Mouse (Mus musculus) adrenal gland, adult 8-10 months (tissue): ENCODE results near the gene Sirt7. TPM values are rescaled to one million over a fixed set of nuclear protein-coding genes. Genes with fewer than 3 reads are reported as not detected.

ENCODE experiments used
- DNase-seq: peaks from one replicate; pipeline ENCODE4 v3.0.0; 2022
- total RNA-seq, 4 experiments: library from RNA; stranded (reverse); gene quantifications; 2 replicates each; pipeline ENCODE4 v1.2.4; 2022

Gene Sirt7
- 10 to 100 TPM; 61.1 to 97.1 (median 75.7) TPM for total RNA-seq

DNA sequence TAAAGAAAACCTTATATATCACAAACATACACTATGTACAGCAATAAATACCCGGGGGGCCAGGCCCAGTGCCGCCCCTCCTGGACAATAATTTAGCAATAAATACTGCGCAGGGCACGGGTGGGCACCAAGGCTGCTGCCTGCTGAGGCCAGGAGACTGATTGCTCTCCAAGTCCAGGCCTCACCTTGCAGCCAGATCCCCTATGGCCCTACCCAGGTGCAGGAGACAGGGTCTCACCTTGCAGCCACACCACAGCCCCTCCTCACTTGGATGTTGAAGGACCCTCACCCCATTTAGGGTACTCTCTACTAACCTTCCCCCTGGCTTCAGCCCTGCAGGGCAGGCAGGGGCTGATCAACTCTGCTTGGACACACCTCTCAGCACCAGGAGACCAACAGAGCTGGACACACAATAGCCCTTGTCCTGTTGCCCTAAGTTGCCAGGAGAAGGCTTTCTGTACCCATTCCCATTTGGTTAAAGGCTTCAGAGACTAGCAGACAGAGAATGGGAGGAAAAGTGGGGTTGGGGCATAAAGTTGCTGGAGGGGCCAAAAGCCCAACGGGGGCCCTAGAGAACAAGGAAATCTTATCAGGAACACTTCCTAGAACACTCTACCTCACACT is at the start of gene Sirt7:
Gene Sirt7 (minus strand): TSS at position 89 of the 624 bp plus-strand sequence.
- no peak for DNase-seq

DNA sequence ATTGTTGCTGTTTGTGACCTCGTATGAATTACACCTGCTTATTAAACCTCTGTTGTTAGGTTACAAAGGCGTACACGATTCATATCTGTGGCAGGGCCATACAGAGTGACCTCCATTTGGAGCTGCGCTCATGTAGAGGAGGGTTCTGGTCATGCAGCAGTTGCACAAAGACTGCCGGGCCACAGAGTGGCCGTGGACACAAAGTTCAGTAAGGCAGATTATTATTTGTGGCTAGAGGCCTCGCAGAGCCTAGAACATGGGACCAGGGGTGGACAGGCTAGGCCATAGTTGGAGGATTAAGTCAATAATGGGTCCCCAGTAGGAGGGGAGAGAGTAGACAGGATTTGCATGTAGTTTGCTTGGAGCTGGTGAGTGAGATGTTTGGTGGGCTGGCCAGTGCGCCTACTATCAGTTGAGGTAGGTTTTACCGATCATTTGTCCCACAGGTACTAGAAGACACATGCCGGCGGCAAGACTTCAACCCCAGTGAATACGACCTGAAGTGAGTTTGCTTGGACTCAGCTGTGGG is 48.6 kb upstream of the Sirt7 start:
- no peak for DNase-seq

DNA sequence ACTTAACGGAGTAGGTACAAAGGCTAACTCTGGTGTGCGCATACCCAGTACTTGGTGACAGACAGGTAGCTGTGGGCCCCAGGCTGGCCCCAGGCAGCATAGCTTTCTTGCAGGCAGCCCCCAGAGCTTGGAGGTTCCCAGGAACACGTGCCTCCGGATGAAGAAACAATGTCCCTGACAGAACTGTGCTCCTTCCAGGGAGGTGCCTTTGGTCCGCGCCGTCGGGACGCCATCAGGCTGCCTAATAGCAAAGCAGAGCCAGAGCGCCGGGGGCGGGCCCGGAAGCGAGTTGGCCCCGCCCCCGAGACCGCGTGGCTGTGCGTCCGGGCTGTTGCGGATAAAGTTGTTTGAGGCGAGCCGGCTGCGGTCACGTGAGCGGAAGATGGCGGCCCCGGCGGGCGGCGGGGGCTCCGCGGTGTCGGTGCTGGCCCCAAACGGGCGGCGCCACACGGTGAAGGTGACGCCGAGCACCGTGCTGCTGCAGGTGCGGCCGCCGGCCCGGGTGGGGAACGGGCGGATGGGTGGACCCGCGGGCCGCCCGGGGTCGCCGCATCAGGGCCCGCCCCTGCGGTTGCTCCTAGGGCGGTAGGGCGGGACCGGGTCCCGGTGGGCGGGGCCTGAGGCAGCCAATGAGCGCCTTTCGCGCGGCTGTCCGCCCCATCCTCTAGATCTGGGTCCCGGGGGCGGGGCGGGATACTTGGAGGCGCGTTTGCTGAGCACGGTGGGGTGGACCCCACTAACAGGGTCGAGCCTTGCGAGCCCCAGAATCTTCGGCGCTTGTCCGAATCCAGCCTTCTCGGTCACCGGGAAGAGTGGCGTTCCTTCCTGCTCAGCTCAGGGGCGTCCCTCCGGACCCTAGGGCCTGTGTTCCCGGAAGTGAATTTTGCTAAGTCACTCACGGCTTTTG is 47.9 kb upstream of the Sirt7 start, which contains the start of gene Aspscr1:
Gene Aspscr1 (plus strand): TSS at position 287 of the 907 bp plus-strand sequence.
- peak; percentile 91 for DNase-seq

DNA sequence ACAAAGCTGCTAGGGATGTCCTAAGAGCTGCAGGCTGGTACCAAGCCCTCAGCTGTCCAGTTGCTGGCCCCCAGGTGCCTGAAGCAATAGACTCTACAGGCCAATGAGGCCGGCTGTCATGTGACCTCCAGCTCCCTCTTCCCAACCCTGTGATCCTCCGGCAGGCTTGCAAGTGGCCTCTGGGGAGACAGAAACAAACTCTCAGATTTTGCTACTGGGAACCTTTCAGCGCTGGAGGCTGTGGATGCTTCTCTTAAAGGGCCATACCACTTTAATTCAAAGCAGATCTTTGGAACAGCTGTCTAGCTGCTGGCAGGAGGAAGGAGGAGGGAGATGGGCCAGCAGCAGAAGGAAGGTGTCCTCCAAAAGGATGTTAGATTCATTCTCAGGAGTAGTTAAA is 41.6 kb upstream of the Sirt7 start:
- no peak for DNase-seq

DNA sequence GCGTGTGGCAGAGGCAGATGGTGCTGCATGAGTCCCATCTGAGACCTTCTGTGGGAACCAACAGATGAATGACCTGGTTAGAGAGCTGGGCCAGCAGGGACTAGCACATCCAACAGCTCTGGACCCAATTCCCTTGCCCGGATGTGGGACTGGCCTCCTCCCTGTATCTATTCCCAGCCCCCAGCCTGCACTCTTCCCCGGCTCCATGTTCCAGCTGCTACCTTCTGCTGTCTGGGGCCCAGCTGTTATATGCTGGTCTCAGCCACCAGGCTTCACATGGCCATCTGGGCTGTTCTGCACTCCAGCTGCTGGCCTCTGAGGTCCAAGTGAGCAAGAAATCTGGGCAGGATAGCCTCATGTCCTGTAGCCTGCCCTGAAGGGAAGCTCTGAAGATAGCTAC is 40.4 kb upstream of the Sirt7 start:
- DNase-seq = no peak

DNA sequence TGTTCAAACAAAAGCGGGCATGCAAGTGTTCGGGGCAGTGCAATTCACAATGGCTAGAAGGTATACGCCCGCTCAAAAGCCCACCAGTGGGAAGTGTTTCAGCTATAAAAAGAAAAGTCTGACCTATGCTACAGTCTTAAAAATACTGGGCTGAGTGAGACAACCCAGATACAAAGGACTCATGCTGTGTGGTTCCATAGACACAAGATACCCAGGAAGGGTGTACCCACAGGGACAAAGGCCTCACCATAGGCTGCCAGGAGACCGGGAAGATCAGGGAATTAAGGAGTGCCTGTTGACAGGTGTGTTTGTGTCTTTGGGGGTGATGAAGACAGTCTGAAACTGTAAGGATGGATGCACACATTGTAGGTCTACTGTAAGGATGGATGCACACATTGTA is 38.7 kb upstream of the Sirt7 start:
- no peak for DNase-seq

DNA sequence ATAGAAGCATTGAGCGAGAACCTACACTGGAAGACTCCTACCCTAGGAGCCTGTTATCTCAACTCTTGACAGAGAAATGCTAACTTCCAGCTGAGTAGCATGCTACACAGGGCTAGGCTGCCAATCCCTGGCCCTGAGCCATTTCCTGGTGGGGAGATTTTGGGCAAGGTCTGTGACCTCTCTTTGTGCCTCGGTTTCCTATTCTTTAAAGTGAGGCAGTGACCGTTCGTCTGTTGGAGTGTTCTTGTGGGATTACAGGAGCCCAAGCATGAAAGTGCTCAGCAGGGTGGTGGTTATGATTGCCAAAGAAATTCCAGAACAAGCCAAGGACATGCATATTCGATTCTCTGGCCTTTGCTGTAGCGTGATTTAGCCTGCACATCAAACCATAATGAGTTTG is 37.7 kb upstream of the Sirt7 start:
- DNase-seq = no peak

DNA sequence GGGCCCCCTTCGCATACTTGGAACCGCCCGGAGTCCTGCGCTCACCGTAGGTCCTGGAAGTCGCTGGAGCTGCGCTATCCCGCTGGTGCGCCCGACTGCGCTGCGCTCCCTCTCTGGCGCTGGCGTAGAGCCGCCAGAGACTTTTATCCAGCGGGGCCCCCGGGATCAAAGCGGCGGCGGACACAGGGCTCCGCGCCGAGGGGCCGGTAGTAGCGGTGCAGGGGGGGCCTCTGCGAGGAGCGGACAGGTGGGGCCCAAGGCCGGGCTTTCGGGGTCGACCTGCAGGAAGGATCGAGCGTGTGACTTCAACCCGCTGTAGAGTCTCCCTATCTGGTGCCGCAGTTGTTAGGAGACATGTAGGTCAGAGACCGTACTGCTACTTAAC is 36.0 kb upstream of the Sirt7 start, which contains the start of gene Notum:
Gene Notum (minus strand): TSS at position 100 of the 385 bp plus-strand sequence.
- DNase-seq = no peak

DNA sequence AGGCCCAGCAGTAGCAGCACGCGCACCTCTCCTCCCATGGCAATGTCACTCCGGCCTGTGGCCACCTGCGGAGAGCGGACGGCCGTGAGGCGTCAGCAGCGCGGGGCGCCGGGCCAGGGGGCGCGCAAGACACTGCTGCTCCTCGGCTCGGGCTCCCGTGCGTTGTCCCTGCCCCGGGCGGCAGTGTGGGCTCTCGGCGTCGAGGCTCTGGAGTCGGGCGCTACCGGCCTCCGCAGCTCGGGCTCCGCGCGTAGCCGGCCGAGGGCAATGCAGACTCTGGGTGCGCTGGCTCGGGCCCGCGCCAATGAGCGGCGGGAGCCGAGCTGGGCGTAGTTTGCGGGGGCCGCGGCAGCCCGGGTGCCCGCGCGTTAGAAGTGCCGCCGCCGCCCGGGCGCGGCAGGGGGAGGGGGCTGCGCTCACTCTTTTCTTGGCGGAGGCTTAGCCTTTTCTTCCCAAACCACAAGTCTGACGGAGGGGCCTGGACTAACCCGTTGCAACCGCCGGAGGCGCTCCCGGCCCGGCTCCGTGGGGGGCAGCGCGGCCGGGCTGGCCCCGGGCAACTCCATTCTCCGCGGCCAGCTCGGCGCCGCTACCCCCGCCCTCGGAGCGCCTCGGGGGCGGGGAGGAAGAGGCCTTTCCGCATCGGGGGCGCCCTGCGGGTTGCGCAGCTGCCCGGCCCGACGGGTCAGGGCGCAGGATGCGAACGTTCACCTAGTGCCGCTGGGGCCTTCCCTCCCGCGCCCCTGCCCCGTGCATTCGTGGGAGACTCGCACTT is 35.4 kb upstream of the Sirt7 start:
- no peak for DNase-seq

DNA sequence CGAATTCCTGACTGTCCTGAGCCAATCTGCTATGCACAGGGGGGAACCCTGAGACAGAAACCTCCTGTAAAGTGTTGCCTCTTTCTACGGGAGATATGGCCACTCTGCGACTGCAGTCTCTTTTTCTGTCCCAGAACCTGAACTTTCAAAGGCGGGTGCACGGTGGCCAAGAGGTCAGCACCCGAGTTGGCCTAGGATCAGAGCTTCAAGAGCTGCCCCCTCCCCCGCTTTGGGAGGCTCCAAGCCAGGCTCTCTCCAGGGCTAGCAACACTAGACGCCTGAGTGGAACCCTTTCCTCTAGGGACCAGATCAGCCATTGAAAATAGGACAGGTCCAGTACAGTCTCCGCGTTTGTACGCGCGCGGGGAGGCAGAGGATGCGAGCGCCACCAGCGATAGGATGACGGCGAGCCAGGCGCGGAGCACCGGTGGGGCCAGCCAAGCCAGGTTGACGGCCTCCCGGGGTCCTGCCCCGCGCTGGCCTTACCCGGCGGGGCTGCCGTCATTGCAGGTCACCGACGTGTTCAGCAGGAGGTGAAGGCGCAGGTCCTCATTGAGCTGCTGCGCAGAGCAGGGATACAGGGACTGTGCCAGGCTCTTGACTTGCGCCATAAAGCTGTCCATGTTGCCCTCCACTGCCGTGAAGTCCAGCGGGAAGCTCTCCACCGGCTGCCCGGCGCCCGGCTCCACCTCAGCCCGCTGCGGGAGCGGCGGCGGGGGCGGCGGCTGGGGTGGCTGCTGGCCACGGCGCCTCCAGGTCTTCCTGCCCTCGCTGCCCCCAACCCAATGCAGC is 34.7 kb upstream of the Sirt7 start:
- DNase-seq = no peak

DNA sequence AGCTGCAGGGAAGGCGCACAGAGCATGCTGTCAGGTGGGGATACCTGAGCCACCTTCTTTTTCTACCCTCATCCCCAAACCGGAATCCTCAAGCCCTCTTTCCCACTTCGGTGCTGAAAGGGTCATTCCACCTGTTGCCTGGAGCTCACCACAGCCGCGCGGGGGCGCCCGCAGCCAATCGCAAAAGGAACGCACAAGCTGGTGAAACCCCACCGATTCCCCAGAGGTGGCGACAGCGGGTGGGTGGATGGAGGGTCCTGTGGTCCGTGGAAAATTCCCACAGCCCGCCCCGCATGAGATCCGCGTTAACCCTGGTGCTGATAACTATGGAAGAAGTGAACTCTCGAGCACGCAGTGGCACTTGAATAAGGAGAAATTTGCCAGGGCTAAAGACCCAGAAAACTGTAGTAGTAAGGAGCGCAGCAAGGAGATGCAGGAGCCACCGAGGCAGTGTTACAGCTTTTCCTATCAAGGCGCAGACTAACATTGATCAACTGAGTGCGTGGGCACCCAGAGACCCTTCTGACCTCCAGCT is 33.9 kb upstream of the Sirt7 start:
- peak; percentile 67 for DNase-seq

DNA sequence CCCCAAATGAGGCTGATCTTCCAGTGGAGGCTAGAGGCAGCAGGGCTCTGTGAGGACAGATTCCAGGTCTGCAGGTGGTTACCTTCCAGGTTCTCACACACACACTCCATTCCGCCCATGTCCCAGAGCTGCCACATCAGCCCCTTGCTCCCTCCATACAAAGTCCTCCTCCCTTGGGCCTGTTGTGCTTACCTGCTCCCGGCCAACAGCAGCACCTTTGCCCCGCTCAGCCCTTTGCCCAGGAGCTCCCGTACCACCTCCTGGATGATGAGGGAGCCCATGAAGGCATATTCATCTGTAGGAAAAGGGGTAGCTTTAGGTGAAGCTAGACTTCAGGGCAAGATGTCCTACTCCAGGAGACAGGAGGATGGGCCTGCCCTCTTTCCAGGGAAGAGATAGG is 32.3 kb upstream of the Sirt7 start:
- no peak for DNase-seq

DNA sequence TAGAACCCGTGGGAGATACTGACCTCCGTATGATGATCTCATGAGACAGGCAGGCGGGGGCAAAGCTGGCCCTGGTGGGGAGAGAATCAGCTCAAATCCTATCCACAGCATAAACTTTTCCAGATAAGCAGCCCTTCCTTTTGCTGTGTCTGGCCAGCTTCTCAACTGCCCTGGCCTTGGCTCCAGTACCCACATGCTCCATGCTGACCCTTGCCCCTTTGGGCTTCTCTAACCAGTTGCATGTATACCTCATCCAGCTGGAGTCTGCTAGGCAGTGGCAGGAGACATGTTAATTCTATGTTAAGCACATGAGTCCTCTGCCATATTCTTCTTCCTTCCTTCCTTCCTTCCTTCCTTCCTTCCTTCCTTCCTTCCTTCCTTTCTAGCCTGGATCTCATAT is 29.7 kb upstream of the Sirt7 start:
- DNase-seq = no peak

DNA sequence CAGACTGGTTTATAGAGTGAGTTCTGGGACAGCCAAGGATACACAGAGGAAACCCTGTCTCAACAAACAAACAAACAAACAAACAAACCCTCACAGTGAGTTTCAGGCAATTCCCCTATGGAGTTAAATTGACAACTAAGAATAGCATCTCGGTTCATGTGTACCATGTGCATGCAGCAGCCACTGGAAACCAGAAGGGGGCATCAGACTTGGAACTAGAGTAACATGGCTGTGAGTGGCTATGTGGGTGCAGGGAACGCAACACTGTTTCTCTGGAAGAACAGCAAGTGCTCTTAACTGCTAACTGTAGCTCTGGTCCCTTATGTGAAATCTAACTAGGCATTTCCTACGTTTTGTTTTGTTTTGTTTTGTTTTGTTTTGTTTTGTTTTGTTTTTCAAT is 26.8 kb upstream of the Sirt7 start:
- DNase-seq = no peak

DNA sequence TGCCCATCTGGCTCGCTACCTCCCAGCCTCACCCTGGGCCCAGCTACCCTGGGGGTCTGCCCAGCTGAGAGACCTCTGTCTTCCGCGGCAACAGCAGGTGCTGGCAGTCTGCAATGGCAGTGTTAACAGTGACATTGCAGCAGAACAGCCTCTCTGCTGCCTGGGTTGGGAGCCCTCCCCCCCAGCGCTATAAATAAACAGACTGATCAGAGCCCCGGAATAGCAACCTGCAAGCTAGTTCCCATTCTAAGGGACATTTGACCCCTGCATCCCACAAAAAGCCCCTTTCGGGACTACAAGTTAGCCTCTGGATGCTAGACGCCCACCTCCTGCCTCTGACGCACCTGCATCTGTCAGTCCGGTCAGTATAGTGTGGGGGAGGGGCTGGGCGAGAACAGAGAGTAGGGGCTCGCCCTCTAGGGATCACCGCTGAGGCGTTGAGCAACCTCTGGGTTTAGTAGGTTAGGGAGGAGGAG is 23.0 kb upstream of the Sirt7 start, which contains the start of gene Myadml2:
Gene Myadml2 (minus strand): TSS at position 158 of the 476 bp plus-strand sequence.
- no peak for DNase-seq

DNA sequence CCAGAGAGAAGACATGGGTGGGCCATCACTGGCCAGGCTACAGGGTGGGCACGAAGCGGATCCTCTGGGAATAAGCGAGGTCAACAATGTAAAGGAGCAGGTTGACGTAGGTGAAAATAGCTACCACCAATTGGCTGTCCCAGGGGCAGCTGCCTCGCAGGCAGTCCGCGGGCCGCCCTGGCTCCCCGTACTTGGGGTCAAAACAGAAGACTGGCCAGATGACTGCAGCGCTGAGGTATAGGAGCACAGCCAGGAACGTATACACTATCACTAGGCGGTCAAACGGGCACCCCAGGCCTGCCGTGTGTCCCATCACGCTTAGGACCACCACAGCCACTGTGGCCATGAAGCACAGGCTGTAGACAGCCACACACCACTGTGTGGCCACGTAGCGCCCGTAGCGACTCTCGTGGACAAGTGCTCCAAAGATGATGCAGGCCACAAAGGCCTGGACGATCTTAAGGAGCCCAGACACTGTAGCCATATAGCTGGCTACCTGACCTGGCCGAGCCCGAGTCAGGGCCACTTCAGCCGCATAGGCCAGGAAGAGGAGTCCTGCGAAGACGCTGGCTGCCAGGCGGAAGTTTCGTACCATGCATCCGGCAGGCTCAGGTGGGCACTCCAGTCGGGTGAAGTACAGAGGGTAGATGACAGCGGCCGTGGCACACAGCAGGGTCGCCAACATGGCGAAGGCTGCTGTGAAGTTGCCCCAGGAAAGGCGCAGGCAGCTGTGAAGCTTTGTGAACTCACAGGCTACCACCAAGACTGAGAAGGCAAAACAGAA is 22.2 kb upstream of the Sirt7 start:
- no peak for DNase-seq

DNA sequence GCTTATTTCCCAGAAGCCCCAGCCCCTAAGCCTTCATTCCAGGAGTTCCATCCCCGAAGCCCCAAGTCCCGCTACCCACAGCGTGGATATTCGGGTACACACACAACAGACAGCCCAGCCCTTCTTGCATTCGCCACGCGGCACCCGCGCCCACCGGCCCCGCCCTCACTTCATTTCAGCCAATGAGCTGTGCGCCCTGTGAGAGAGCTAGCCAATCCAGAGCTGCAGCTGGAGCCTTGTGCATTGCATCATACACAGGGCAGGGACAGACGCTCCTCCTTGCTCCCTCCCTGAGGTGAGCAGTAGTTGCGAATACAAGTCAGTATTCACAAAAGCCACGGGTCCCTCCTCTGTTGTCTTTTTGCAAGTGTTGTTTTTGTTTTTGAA is 18.6 kb upstream of the Sirt7 start, which contains the start of gene Pycr1:
Gene Pycr1 (minus strand): TSS at position 169 of the 387 bp plus-strand sequence.
- DNase-seq = peak; percentile 91

DNA sequence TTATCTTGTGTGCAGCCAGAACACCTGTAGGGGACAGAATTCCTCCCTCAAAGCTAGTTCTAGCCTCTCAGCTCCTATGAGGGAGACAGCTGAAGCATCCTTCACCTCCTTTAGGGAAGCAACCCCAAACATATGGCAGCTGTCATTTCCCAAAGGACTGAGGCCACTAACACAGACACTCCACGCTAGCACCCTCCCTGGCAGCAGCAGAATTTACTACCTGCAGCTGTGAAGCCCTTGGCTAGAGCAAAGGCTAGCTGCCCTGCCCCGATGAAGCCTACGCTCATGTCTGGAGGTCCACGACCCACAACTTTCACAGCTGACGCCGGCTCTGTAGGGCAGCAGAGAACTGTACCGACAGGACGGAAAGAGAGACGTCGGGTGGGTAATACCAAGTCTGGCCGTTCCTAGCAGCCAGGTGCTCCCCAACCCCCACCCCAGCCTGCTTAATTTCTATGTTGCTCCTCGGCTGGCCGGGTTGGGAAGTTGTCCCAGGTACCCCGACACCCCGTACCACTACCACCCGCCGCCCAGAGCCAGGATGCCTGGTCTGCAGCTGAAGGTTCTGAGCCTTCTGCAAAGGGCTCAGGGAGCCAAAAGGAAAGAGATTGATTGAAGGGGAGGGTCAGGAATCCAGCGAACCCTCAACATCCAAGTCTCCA is 18.0 kb upstream of the Sirt7 start:
- DNase-seq = no peak

DNA sequence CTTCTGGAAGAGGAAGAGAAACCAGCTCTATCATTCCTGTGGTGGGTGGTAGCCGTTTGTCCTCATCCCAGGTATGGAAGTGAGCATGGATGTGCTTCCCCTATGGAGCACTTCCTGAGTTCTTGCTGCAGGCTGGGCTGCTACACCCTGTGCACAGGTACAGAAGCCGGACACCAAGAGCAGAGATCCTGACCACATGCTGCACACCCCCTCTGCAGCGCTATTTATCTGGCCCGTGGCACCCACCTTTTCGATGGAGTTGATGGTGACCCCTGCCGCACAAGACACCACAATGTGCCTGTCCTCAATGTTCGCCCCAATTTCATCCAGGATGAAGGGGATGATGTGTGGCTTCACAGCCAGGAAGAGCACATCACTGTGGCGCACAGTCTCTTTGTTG is 16.8 kb upstream of the Sirt7 start:
- DNase-seq = no peak

DNA sequence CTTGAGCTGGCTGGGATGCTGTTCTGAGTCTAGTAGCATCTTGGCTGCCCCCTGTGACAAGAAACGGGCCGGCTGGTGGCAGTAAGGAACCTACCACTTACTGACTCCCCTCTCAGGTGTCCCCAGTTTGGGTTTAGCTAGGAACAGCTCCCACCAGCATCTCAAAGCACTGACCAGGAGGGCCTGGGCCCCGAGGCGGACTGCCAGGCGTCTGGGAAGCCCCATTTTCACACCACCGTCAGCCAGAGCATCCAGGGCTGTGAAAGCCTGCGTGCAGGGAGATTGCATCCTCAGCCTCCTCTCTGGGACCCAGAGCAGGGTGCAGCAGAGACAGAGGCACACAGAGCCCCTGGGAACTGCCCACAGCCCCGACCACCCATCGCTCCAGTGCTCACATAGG is 16.2 kb upstream of the Sirt7 start:
- DNase-seq = no peak
